Mouse (Mus musculus): ENCODE results near the gene Tada2b.

Gene Tada2b

GRCm38 (mm10) chr5:36447872-36448271 is 36.2 kb downstream of the Tada2b start:
- DNase-seq (ENCODE audit: extremely low read depth, low read depth), result no peak

DNA sequence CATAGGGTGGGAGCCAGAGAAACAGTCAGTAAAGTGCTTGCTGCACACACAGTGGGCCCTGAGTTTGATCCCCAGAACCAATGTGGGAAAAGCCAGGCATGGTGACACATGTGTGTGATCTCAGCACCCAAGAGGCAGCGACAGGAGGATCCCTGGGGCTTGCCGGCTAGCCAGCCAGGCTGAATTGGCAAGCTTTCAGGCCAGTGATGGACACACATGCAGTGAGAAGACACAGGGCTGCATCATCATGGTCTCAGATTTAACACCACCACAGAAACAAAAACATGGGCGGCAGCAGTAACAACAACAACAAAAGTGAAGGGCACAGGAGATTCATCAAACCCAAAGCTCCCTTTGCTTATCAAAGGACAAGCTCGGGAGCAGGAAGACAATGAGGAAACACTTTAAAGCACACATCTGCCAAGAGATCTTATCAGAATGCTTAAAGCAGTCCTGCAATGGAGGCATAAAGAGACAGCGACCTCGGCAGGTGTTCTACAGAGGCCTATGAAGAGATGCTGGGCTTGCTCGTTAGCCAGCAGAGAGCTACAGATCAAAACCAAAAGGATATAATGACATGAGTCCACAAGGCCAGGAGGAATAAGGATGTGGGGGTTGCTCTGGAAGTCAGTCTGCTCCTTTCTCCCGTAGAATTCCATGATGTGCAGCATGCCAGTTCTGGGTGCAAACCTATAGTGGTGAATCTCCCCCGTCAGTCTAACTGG is 37.8 kb downstream of the Tada2b start:
- no peak for DNase-seq (ENCODE audit: extremely low read depth, low read depth)

- DNase-seq (ENCODE audit: extremely low read depth, low read depth), result no peak
Measured at GRCm38 (mm10) chr5:36445028-36445427, 39.1 kb downstream of the Tada2b start.

GRCm38 (mm10) chr5:36444611-36445010 is 39.5 kb downstream of the Tada2b start:
- DNase-seq (ENCODE audit: extremely low read depth, low read depth), result no peak

DNA sequence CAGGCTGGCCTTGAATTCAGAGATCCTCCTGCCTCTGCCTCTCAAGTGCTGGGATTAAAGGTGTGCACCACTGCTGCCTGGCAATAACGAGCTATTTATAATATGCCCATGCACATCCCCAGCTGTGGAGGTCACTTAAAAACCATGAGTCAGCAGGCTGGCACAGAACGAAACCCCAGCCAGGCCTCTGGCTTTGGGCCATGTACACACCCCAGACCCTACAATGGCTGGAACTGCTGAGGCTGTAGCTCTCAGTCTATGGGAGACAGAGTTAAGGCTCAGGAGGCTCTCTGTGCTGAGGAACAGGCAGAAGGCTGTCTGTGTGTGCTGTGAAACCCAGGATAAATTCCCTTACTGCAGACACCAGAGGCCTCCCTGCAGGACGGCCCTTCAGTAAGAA is 43.3 kb downstream of the Tada2b start:
- no peak for DNase-seq (ENCODE audit: extremely low read depth, low read depth)

DNA sequence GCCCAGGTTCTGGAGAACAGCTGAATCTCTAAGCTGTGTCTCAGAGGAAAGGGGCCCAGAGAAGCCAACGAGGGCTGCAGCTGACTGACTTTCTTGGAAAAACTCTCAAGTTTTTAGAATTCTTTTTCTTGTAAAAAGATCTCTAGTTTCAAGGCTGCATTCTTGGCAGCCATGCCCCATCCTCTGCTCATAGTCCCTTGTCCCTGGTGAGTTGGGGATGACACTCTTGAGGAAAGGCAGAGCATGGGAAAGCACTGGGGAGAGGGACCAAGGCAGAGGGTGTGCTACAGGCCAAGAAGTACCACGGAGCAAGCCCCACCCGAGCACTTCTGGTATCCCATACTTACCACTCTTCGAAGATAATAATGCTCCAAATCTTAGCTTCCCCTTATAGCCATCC is 47.2 kb downstream of the Tada2b start:
- DNase-seq (ENCODE audit: extremely low read depth, low read depth), result no peak

GRCm38 (mm10) chr5:36434398-36434967 is 49.6 kb downstream of the Tada2b start:
- DNase-seq (ENCODE audit: extremely low read depth, low read depth), result no peak

- DNase-seq (ENCODE audit: extremely low read depth, low read depth), result no peak
Measured at GRCm38 (mm10) chr5:36431711-36432110, 52.4 kb downstream of the Tada2b start.

DNA sequence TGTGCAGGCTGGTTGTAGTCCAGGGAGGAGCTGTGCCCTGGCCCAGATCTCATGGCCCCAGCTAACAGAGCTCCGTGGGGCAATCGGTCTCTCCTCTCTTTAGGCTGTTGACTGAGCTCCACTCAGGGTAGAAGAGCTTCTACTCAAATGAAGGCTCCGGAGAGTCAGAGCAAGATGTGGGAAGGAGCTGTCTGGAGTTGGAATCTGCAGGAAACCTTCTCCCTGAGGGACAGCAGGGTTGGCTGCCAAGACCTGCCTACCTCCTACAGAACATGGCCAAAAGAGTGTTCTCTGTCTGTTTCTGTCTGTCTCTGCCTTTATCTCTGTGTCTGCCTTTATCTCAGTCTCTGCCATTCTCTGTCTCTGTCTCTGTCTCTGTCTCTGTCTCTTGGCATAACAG is 54.5 kb downstream of the Tada2b start:
- no peak for DNase-seq (ENCODE audit: extremely low read depth, low read depth)

GRCm38 (mm10) chr5:36427831-36428230 is 56.3 kb downstream of the Tada2b start:
- DNase-seq (ENCODE audit: extremely low read depth, low read depth), result no peak

DNA sequence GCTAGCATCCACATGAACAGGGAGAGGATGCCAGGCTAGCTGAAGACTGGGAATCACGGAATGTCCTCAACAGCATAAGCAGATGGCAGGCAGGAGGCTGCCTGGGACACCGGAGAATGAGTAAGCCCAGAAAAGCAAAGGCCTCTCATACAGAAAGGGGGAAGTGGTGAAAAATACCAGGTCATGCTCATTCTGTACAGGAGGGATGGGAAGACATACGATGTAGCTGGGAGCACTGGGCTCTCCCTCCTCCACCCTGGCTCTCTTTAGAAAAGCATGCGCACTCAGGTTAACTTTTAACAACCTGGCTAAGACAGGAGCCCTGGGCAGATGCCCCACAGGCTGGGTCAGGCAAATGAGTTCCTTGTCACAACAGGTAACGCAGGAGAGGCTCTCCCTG is 57.7 kb downstream of the Tada2b start:
- no peak for DNase-seq (ENCODE audit: extremely low read depth, low read depth)

DNA sequence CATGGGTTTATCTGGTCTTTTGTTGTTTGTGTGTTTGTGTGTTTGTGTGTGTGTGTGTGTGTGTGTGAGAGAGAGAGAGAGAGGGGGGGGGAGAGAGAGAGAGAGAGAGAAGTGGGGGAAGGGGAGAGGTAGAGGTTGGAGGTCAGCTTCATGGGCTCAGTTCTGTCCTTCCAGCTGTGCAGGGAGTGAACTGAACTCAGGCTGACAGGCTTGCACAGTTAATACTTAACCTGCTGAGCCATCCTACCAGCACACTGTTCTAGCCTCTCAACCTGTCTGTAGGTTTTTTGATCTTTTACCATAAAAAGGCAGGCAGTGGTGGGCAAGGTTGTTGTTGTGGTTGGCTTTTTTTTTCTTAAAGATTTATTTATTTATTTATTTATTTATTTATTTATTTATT is 59.4 kb downstream of the Tada2b start:
- no peak for DNase-seq (ENCODE audit: extremely low read depth, low read depth)
